Mouse (Mus musculus): ENCODE measurements at regions not wholly inside any gene's neighbourhood (a gene's known extent, or its start where the extent isn't known, plus 50 kb on each side); places are given as distances from the start of the nearest gene placed in this dataset.

GRCm38 (mm10) chr13:54847764-54848183 is 58.6 kb downstream of the Tspan17 start:
- H3K27ac ChIP-seq (ENCODE audit: low read depth, low read length): no peak overlapping the region
- no peak; the same call in 1 of the 2 replicates for ATAC-seq (ENCODE audit: low FRiP score, low TSS enrichment)
- no peaks in the 10 kb centered on the region for H3K27me3 ChIP-seq (ENCODE audit: control insufficient read depth, insufficient read depth, low read length)
- no peak overlapping the region for H3K4me3 ChIP-seq (ENCODE audit: low read length)
- no peaks in the 10 kb centered on the region for H3K36me3 ChIP-seq (ENCODE audit: control insufficient read depth, insufficient read depth, low read length)
- 15% methylated on average over 3 of the region's 3 CpGs for WGBS
- H3K9ac ChIP-seq (ENCODE audit: low read depth, low read length): no peak overlapping the region
- H3K4me2 ChIP-seq (replicated peaks; ENCODE audit: low read depth, low read length): no peak overlapping the region
- H3K4me1 ChIP-seq (ENCODE audit: control insufficient read depth, insufficient read depth, low read length): no peaks in the 10 kb centered on the region
- H3K9me3 ChIP-seq (ENCODE audit: control insufficient read depth, low read length): no peaks in the 10 kb centered on the region

- H3K36me3 ChIP-seq (ENCODE audit: control insufficient read depth, insufficient read depth, low read length): no peaks in the 10 kb centered on the region
- no peaks in the 10 kb centered on the region for H3K4me1 ChIP-seq (ENCODE audit: control insufficient read depth, insufficient read depth, low read length)
- no peak overlapping the region for H3K9ac ChIP-seq (ENCODE audit: low read depth, low read length)
- H3K4me3 ChIP-seq (ENCODE audit: low read length): no peak overlapping the region
- ATAC-seq (ENCODE audit: low FRiP score, low TSS enrichment): no peak
- H3K27me3 ChIP-seq (ENCODE audit: control insufficient read depth, insufficient read depth, low read length): no peaks in the 10 kb centered on the region
- no peak overlapping the region for H3K4me2 ChIP-seq (replicated peaks; ENCODE audit: low read depth, low read length)
- no peak overlapping the region for H3K27ac ChIP-seq (ENCODE audit: low read depth, low read length)
- no peaks in the 10 kb centered on the region for H3K9me3 ChIP-seq (ENCODE audit: control insufficient read depth, low read length)
- WGBS: 45% methylated on average over 4 of the region's 4 CpGs
These were observed 62.0 kb downstream of the Tspan17 start for GRCm38 (mm10) chr13:54851131-54851530.

GRCm38 (mm10) chr13:54855333-54856238 is 66.4 kb downstream of the Tspan17 start:
- Histone ChIP-seq H3K4me1 (ENCODE audit: control insufficient read depth, insufficient read depth, low read length) (no peaks in the 10 kb centered on the region), H3K9me3 (ENCODE audit: control insufficient read depth, low read length) (no peaks in the 10 kb centered on the region), H3K27ac (ENCODE audit: low read depth, low read length) (no peak overlapping the region), H3K9ac (ENCODE audit: low read depth, low read length) (no peak overlapping the region), H3K4me2 (replicated peaks; ENCODE audit: low read depth, low read length) (no peak overlapping the region), H3K4me3 (ENCODE audit: low read length) (no peak overlapping the region), H3K27me3 (ENCODE audit: control insufficient read depth, insufficient read depth, low read length) (no peaks in the 10 kb centered on the region), H3K36me3 (ENCODE audit: control insufficient read depth, insufficient read depth, low read length) (no peaks in the 10 kb centered on the region)
- 63% methylated on average over 14 of the region's 14 CpGs for WGBS
- ATAC-seq (ENCODE audit: low FRiP score, low TSS enrichment): no peak

GRCm38 (mm10) chr13:54862931-54863330 is 73.8 kb downstream of the Tspan17 start:
- Histone ChIP-seq H3K4me3 (ENCODE audit: low read length) (no peak overlapping the region), H3K4me1 (ENCODE audit: control insufficient read depth, insufficient read depth, low read length) (no peaks in the 10 kb centered on the region), H3K27me3 (ENCODE audit: control insufficient read depth, insufficient read depth, low read length) (no peaks in the 10 kb centered on the region), H3K36me3 (ENCODE audit: control insufficient read depth, insufficient read depth, low read length) (no peaks in the 10 kb centered on the region), H3K9me3 (ENCODE audit: control insufficient read depth, low read length) (no peaks in the 10 kb centered on the region), H3K27ac (ENCODE audit: low read depth, low read length) (no peak overlapping the region), H3K4me2 (replicated peaks; ENCODE audit: low read depth, low read length) (no peak overlapping the region), H3K9ac (ENCODE audit: low read depth, low read length) (no peak overlapping the region)
- no peak for ATAC-seq (ENCODE audit: low FRiP score, low TSS enrichment)
- 82% methylated on average over 4 of the region's 4 CpGs for WGBS

GRCm38 (mm10) chr13:54864048-54864447 is 74.9 kb downstream of the Tspan17 start:
- Histone ChIP-seq H3K9me3 (ENCODE audit: control insufficient read depth, low read length) (no peaks in the 10 kb centered on the region), H3K4me3 (ENCODE audit: low read length) (no peak overlapping the region), H3K36me3 (ENCODE audit: control insufficient read depth, insufficient read depth, low read length) (no peaks in the 10 kb centered on the region), H3K9ac (ENCODE audit: low read depth, low read length) (no peak overlapping the region), H3K27me3 (ENCODE audit: control insufficient read depth, insufficient read depth, low read length) (no peaks in the 10 kb centered on the region), H3K4me1 (ENCODE audit: control insufficient read depth, insufficient read depth, low read length) (no peaks in the 10 kb centered on the region), H3K4me2 (replicated peaks; ENCODE audit: low read depth, low read length) (no peak overlapping the region), H3K27ac (ENCODE audit: low read depth, low read length) (no peak overlapping the region)
- no peak for ATAC-seq (ENCODE audit: low FRiP score, low TSS enrichment)
- 39% methylated on average over 10 of the region's 10 CpGs for WGBS

GRCm38 (mm10) chr13:54872004-54872403 is 77.2 kb upstream of the Unc5a start:
- H3K4me3 ChIP-seq (ENCODE audit: low read length): no peak overlapping the region
- H3K27me3 ChIP-seq (ENCODE audit: control insufficient read depth, insufficient read depth, low read length): peaks cover 44% of the 10 kb centered on the region
- H3K36me3 ChIP-seq (ENCODE audit: control insufficient read depth, insufficient read depth, low read length): no peaks in the 10 kb centered on the region
- ATAC-seq (ENCODE audit: low FRiP score, low TSS enrichment): no peak
- no peaks in the 10 kb centered on the region for H3K9me3 ChIP-seq (ENCODE audit: control insufficient read depth, low read length)
- no peak overlapping the region for H3K4me2 ChIP-seq (replicated peaks; ENCODE audit: low read depth, low read length)
- H3K4me1 ChIP-seq (ENCODE audit: control insufficient read depth, insufficient read depth, low read length): no peaks in the 10 kb centered on the region; the same call in 1 of the 2 replicates
- no peak overlapping the region for H3K9ac ChIP-seq (ENCODE audit: low read depth, low read length)
- no peak overlapping the region for H3K27ac ChIP-seq (ENCODE audit: low read depth, low read length)
- WGBS: 8% methylated on average over 12 of the region's 12 CpGs

GRCm38 (mm10) chr13:54873882-54874281 is 75.3 kb upstream of the Unc5a start:
- H3K4me3 ChIP-seq (ENCODE audit: low read length): no peak overlapping the region
- 47% methylated on average over 9 of the region's 9 CpGs for WGBS
- peaks cover 44% of the 10 kb centered on the region for H3K27me3 ChIP-seq (ENCODE audit: control insufficient read depth, insufficient read depth, low read length)

GRCm38 (mm10) chr13:54874291-54875200 is 74.7 kb upstream of the Unc5a start:
- H3K27ac ChIP-seq (ENCODE audit: low read depth, low read length): no peak overlapping the region
- H3K27me3 ChIP-seq (ENCODE audit: control insufficient read depth, insufficient read depth, low read length): peaks cover 44% of the 10 kb centered on the region
- H3K4me2 ChIP-seq (replicated peaks; ENCODE audit: low read depth, low read length): peak overlapping the region; percentile 31
- H3K36me3 ChIP-seq (ENCODE audit: control insufficient read depth, insufficient read depth, low read length): no peaks in the 10 kb centered on the region
- H3K4me3 ChIP-seq (ENCODE audit: low read length): no peak overlapping the region
- no peak overlapping the region for H3K9ac ChIP-seq (ENCODE audit: low read depth, low read length)
- H3K9me3 ChIP-seq (ENCODE audit: control insufficient read depth, low read length): no peaks in the 10 kb centered on the region
- under 1% methylated on average over 38 of the region's 38 CpGs for WGBS
- H3K4me1 ChIP-seq (ENCODE audit: control insufficient read depth, insufficient read depth, low read length): no peaks in the 10 kb centered on the region; the same call in 1 of the 2 replicates
- no peak for ATAC-seq (ENCODE audit: low FRiP score, low TSS enrichment)

More at GRCm38 (mm10) chr13:54873882-54874281, 75.3 kb upstream of the Unc5a start:
- Histone ChIP-seq H3K4me2 (replicated peaks; ENCODE audit: low read depth, low read length) (no peak overlapping the region), H3K36me3 (ENCODE audit: control insufficient read depth, insufficient read depth, low read length) (no peaks in the 10 kb centered on the region), H3K9ac (ENCODE audit: low read depth, low read length) (no peak overlapping the region), H3K4me1 (ENCODE audit: control insufficient read depth, insufficient read depth, low read length) (no peaks in the 10 kb centered on the region; the same call in 1 of the 2 replicates), H3K9me3 (ENCODE audit: control insufficient read depth, low read length) (no peaks in the 10 kb centered on the region), H3K27ac (ENCODE audit: low read depth, low read length) (no peak overlapping the region)
- ATAC-seq (ENCODE audit: low FRiP score, low TSS enrichment): no peak

All from kidney, embryonic 14.5 days (tissue).